Mouse (Mus musculus) MEL (cell line): ENCODE data around the gene Krt1. TPM values are rescaled to one million over a fixed set of nuclear protein-coding genes. Genes with fewer than 3 reads are reported as not detected.

ENCODE experiments used
- DNase-seq: peaks from one replicate; pipeline ENCODE4 v3.0.0; 2011; ENCODE audit warnings: low read depth, low spot score
- H3K27ac ChIP-seq: 2 replicates; pipeline ENCODE4 v1.5.1; 2012; ENCODE audit warnings: low read depth, mild to moderate bottlenecking, control low read depth, low read length, moderate library complexity; ENCODE audit not compliant: control insufficient read depth
- H3K27me3 ChIP-seq, 2 experiments: fragments of 150-350 bp in 1 of 2; sonication (generic) in 1 of 2; 2 replicates each; pipeline ENCODE4 v1.6.1; 2012; ENCODE audit warnings: low read length in 2 of 2, mild to moderate bottlenecking in 2 of 2, improper control_type of control experiment in 1 of 2, moderate library complexity in 1 of 2; ENCODE audit not compliant: insufficient read depth in 2 of 2, control insufficient read depth in 1 of 2
- H3K36me3 ChIP-seq, 2 experiments: 2 replicates each; pipeline ENCODE4 v1.6.1; 2012 to 2014; ENCODE audit warnings: low read length in 2 of 2, improper control_type of control experiment in 1 of 2, inconsistent platforms in 1 of 2, mild to moderate bottlenecking in 1 of 2; ENCODE audit not compliant: insufficient read depth in 2 of 2, control insufficient read depth in 1 of 2
- H3K4me1 ChIP-seq, 2 experiments: fragments of 150-350 bp in 1 of 2; sonication (generic) in 1 of 2; 2 replicates each; pipeline ENCODE4 v1.6.1; 2012; ENCODE audit warnings: low read length in 2 of 2, improper control_type of control experiment in 1 of 2, mild to moderate bottlenecking in 1 of 2; ENCODE audit not compliant: insufficient read depth in 2 of 2, control insufficient read depth in 1 of 2
- H3K4me3 ChIP-seq, 2 experiments: fragments of 150-350 bp in 1 of 2; sonication (generic) in 1 of 2; 2 replicates each; pipeline ENCODE4 v1.5.1; 2012; ENCODE audit warnings: low read depth in 2 of 2, low read length in 2 of 2, mild to moderate bottlenecking in 2 of 2, moderate library complexity in 2 of 2, control low read depth in 1 of 2, improper control_type of control experiment in 1 of 2; ENCODE audit not compliant: control insufficient read depth in 1 of 2, insufficient read depth in 1 of 2
- H3K79me2 ChIP-seq: 2 replicates; pipeline ENCODE4 v1.6.1; 2012; ENCODE audit warnings: mild to moderate bottlenecking, low read length, moderate library complexity; ENCODE audit not compliant: control insufficient read depth, poor library complexity, insufficient read depth
- H3K9ac ChIP-seq: 2 replicates; pipeline ENCODE4 v1.6.1; 2012; ENCODE audit warnings: low read depth, mild to moderate bottlenecking, control low read depth, low read length, moderate library complexity; ENCODE audit not compliant: control insufficient read depth, poor library complexity, severe bottlenecking
- H3K9me3 ChIP-seq: fragments of 150-350 bp; sonication (generic); replicated peaks from 2 replicates; pipeline ENCODE4 v1.6.1; 2012; ENCODE audit warnings: mild to moderate bottlenecking, low read length, improper control_type of control experiment, moderate library complexity; ENCODE audit not compliant: insufficient read depth
- CHD1 ChIP-seq: IDR thresholded peaks from 2 replicates; pipeline ENCODE4 v1.6.1; 2012; ENCODE audit warnings: low read depth, mild to moderate bottlenecking, inconsistent platforms, low read length, improper control_type of control experiment
- GABPA ChIP-seq: IDR thresholded peaks from 2 replicates; pipeline ENCODE4 v1.6.1; 2012; ENCODE audit warnings: low read depth, mild to moderate bottlenecking, inconsistent platforms, low read length, improper control_type of control experiment, moderate library complexity
- MAFK ChIP-seq: IDR thresholded peaks from 2 replicates; pipeline ENCODE4 v1.6.1; 2011; ENCODE audit warnings: low read depth, mild to moderate bottlenecking, low read length, improper control_type of control experiment, borderline replicate concordance
- MAX ChIP-seq: IDR thresholded peaks from 2 replicates; pipeline ENCODE4 v1.6.1; 2011; ENCODE audit warnings: low read length, improper control_type of control experiment
- MEF2A ChIP-seq: IDR thresholded peaks from 2 replicates; pipeline ENCODE4 v1.6.1; 2014; ENCODE audit warnings: low read depth, mild to moderate bottlenecking, inconsistent platforms, low read length, improper control_type of control experiment; ENCODE audit not compliant: poor library complexity, insufficient replicate concordance, severe bottlenecking; ENCODE audit errors: extremely low read depth
- MYC ChIP-seq: IDR thresholded peaks from 2 replicates; pipeline ENCODE4 v1.6.1; 2011; ENCODE audit warnings: low read depth, mild to moderate bottlenecking, low read length, improper control_type of control experiment, moderate library complexity
- NRF1 ChIP-seq: IDR thresholded peaks from 2 replicates; pipeline ENCODE4 v1.6.1; 2014; ENCODE audit warnings: low read depth, mild to moderate bottlenecking, inconsistent platforms, low read length, improper control_type of control experiment, moderate library complexity; ENCODE audit not compliant: poor library complexity, insufficient read depth, severe bottlenecking
- UBTF ChIP-seq: IDR thresholded peaks from 2 replicates; pipeline ENCODE4 v1.6.1; 2012; ENCODE audit warnings: low read depth, mild to moderate bottlenecking, inconsistent platforms, low read length, improper control_type of control experiment, moderate library complexity, borderline replicate concordance; ENCODE audit not compliant: insufficient read depth
- USF1 ChIP-seq: IDR thresholded peaks from 2 replicates; pipeline ENCODE4 v1.6.1; 2014; ENCODE audit warnings: low read depth, mild to moderate bottlenecking, inconsistent platforms, low read length, improper control_type of control experiment, moderate library complexity
- ZKSCAN1 ChIP-seq: IDR thresholded peaks from 2 replicates; pipeline ENCODE4 v1.6.1; 2012; ENCODE audit warnings: low read depth, mild to moderate bottlenecking, inconsistent platforms, low read length, improper control_type of control experiment, moderate library complexity
- ZMIZ1 ChIP-seq: IDR thresholded peaks from 2 replicates; pipeline ENCODE4 v1.6.1; 2012; ENCODE audit warnings: low read depth, mild to moderate bottlenecking, inconsistent platforms, low read length, improper control_type of control experiment, moderate library complexity
- polyA plus RNA-seq, 2 experiments: library from polyadenylated mRNA; stranded (reverse) in 1 of 2; unstranded in 1 of 2; fragments of >175 nt in 1 of 2; fragments of >200 nt in 1 of 2; gene quantifications; 2 replicates each; pipeline versions ENCODE4 v1.2.1 to v1.2.4; 2012; ENCODE audit warnings: low replicate concordance in 2 of 2, low read depth in 1 of 2; ENCODE audit not compliant: insufficient read length in 2 of 2, insufficient read depth in 1 of 2, missing spikeins in 1 of 2
- total RNA-seq: library from RNA; depleted of rRNA; stranded (reverse); fragments of 300-350 nt; gene quantifications from 2 replicates; pipeline ENCODE4 v1.2.3, GENCODE M21; 2012

Gene Krt1
- total and polyA plus RNA-seq, 3 experiments: not detected

GRCm38 (mm10) chr15:101873231-101873630 lies 22.6 kb upstream of the Krt1 start:
- H3K9me3 ChIP-seq: no peaks in the 10 kb centered on the region
- no peaks in the 10 kb centered on the region for H3K4me1 ChIP-seq
- no peak for DNase-seq
- TF ChIP-seq MEF2A (no peak), GABPA (no peak), ZKSCAN1 (no peak), MYC (no peak), USF1 (no peak), UBTF (no peak)
- H3K27me3 ChIP-seq: peaks cover 3 to 7% of the 10 kb centered on the region in 2 experiments
- no peak overlapping the region for H3K4me3 ChIP-seq
- peaks cover 0 to 4% of the 10 kb centered on the region in 2 experiments; a peak in 1 of 4 replicates for H3K36me3 ChIP-seq
- H3K27ac ChIP-seq: no peak overlapping the region
- H3K79me2 ChIP-seq: no peaks in the 10 kb centered on the region
- H3K9ac ChIP-seq: no peak overlapping the region

GRCm38 (mm10) chr15:101869431-101869830 lies 18.8 kb upstream of the Krt1 start, which contains the start of gene Krt77:
TSS of gene Krt77 (minus strand) at chr15:101869705.
- no peak within 1 kb of the TSS for H3K9ac ChIP-seq
- no peak within 1 kb of the TSS for H3K4me3 ChIP-seq
- no peaks in the 10 kb centered on the region for H3K9me3 ChIP-seq
- H3K27ac ChIP-seq: no peak within 1 kb of the TSS
- no peaks in the 10 kb centered on the region for H3K4me1 ChIP-seq
- H3K79me2 ChIP-seq: no peaks in the 10 kb centered on the region
- DNase-seq: no peak
- no peaks in the 10 kb centered on the region for H3K36me3 ChIP-seq
- TF ChIP-seq NRF1 (no peak), MAX (no peak), MAFK (no peak), MYC (no peak), MEF2A (no peak)
- TF ChIP-seq, all 39 proteins: peak for 0
- peaks cover 3 to 7% of the 10 kb centered on the region in 2 experiments for H3K27me3 ChIP-seq

- Histone ChIP-seq H3K9me3 (no peaks in the 10 kb centered on the region), H3K4me1 (no peaks in the 10 kb centered on the region), H3K27ac (no peak overlapping the region), H3K9ac (no peak overlapping the region), H3K79me2 (no peaks in the 10 kb centered on the region), H3K36me3 (no peaks in the 10 kb centered on the region), H3K4me3 (no peak overlapping the region), H3K27me3 (peaks cover 0 to 2% of the 10 kb centered on the region in 2 experiments; a peak in 2 of 4 replicates)
- TF ChIP-seq MAX (no peak), CHD1 (no peak), MEF2A (no peak), ZMIZ1 (no peak), GABPA (no peak)
- DNase-seq: no peak
These were observed 16.2 kb upstream of the Krt1 start for GRCm38 (mm10) chr15:101866754-101867153.
